Mouse (Mus musculus) liver, postnatal 0 days (tissue): ENCODE measurements around the gene Ildr1.

Experiments used
- CTCF ChIP-seq: sonication (generic); IDR thresholded peaks from 2 replicates; pipeline ENCODE4 v1.5.1; 2016; ENCODE audit warnings: antibody characterized with exemption, low read depth
- EP300 ChIP-seq: IDR thresholded peaks from 2 replicates; pipeline ENCODE4 v1.6.1; 2016; ENCODE audit warnings: antibody characterized with exemption, low read depth, mild to moderate bottlenecking

DNA sequence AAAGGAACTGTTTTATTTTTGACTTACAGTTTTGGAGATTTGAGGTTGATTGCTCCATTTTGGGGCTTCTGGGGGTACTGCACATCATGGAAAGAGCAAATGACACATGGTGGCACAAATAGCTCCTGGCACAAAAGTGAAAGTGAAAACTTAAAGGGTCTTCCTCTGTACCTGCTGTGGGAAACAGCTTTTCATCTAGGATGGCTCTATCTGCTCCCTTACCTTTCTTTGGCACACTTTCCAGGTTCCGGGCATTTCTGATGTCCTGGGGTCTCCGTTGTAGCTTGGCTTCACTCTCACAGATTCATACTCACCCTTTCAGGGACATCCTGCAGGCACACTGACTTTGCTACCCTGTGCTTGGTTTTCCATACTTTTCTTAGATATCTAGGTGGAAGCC, 5.7 kb upstream of the Ildr1 start:
- TF ChIP-seq CTCF (no peak), EP300 (no peak)
